Mouse (Mus musculus) regulatory T cell (primary cell): ENCODE results near the gene Cav3.

Experiments used
- in situ Hi-C: fragments of 300-600 bp; cut with MboI, MseI; formaldehyde crosslinking; loops from one replicate; pipeline ENCODE4 v1.15.1; 2025; ENCODE audit warnings: high pct_unique_total_duplicates

The Cav3 gene

DNA sequence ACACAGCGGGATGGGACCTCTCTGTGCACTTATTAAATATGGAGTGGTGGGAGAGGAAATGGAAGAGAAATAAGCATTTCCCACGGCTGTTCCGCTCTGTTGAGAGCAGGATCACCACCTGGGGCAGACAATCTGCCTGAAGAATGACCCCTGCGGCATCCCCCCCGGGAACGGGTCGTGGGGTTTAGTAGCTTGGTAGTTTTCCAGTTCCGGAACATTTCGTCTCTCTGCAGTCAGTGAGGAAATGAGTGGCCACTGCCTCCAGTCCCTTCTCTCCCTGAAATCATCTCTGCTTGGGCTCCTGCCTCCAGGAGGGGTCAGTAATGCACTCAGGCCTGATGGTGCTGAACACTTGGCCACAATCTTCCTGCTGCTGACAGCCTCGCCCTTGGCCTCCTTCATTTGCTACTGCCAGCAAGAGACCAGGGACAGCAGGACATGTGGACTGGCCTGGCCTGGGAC lies 35.3 kb downstream of the Cav3 start:
- in situ Hi-C loops: loop anchor here (5.0 kb wide), 1 partner anchor 87 kb away; no protein-coding TSS in a partner anchor

DNA sequence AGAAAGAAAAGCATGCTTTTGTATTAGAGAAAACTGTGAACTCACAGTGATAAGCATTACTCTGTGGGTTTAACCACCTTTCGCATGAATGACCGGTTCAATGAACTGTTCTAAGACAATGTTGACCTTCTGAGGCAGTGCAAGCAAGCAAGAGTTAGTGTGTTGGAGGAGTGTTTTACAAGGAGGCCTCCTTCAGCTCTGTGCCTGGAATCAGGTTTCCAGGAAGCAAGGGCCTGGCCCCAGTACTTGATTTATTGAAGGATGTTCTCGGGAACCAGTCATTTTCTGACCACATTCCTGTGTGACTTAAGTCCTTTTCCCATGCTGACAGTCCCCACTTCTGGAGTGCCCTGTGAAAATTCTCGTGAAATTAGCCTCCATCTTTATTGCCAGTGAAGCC lies 35.9 kb downstream of the Cav3 start:
- in situ Hi-C loops: no loop called here

DNA sequence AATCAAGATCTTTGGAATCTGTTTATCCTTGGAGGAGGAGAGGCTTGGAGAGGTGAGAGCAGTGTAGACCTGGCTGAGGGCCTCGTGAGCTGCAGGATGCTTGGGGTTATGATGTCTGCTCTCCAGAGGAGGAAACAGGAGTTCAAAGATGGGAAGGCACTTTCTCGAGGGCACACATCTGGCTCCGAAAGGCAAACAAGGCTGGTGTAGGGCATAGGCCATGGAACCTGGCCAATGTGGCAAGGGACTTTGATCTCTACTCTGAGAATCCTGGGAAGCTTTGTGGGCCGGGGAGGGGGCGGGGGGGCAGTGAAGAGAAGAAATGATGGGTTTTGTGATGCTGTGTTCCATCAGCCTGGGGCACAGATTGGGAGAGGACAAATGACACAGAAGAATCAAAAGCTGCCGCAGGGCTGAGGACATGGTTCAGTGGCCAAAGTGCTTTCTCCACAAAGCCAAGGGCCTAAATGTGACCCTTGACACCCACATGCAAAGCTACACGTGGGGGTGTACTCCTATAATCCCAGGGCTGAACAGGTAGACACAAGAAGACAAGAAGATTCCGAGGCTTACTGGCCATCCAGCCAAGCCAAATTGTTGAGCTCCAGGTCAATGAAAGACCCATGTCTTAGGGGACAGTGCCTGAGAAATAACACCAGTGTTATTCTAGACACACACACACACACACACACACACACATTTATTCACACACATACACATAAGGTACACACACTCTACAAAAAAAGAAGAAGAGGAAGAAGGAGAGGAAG lies 37.2 kb downstream of the Cav3 start:
- in situ Hi-C loops: no loop called here

DNA sequence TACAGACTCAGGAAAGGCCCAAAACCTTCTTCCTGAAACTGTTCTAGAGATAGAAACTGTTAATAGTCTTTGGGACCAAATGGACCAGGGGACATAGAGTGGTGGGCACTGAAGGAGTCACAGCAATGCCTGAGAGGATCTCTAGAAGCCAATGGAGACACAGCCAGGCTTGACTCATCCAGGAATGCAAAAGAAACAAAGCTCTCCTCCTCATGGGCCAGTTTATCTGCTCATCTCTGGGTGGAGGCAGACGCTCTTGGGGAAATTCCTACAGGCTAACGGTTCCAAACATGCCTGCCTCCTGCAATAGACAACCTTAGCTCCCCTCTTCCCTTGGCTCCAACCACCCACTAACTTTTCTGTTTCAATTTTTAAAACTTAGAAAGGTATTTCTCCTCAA lies 38.2 kb downstream of the Cav3 start:
- in situ Hi-C loops: no loop called here

DNA sequence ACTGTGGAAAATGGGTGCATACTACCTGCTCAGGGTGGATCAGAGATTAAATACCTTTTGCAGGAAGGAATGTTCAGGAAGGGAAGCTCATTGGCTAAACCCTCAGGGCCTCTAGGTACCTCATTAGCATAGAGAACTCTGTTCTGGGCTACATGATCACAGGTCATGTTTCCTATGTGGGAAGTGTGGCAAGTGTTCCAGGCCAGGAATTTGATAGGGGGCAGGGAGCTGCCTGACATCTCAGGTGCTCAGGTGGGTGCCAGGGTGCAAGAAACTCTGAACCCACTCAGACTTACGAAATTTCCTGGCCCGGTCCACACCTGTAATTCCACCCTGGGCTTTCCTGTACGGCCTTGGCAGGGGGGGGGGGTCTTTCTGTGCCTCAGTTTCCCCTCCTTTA lies 39.4 kb downstream of the Cav3 start:
- in situ Hi-C loops: no loop called here

DNA sequence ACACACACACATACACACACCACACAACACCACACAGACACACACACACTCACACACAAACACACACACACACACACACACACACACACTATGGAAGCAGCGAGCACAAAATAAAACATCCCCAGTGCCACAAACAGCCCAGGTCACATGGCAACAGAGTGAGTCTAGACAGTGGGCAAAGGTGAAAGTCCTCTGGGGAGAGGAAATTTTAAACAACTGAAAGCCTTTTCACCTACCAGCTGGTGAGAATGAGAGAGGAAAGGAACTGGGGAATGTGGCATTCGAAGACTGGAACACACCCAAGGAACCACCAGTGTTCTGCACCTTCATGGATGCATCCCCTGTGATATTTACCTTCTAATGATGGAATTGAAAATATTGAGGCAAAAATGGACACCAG lies 40.2 kb downstream of the Cav3 start:
- in situ Hi-C loops: no loop called here

DNA sequence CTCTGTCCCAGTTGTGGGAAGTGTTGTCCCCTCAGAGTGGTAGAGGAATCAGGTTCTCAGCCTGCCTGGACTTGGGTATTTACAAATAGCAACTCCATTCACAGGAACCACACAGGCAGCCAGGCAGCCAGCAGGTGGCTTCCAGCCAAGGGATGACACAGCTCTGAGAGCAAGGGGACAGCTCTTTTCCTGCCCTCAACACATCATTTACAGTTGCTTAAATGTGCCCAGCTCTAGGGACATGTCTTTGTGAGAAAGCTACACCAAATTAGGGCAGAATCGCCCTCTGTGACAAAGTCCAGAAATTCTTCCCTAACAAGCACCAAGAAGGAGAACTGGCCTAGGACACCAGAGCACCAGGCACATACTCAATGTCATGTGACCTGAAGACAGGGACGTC lies 41.9 kb downstream of the Cav3 start:
- in situ Hi-C loops: no loop called here

DNA sequence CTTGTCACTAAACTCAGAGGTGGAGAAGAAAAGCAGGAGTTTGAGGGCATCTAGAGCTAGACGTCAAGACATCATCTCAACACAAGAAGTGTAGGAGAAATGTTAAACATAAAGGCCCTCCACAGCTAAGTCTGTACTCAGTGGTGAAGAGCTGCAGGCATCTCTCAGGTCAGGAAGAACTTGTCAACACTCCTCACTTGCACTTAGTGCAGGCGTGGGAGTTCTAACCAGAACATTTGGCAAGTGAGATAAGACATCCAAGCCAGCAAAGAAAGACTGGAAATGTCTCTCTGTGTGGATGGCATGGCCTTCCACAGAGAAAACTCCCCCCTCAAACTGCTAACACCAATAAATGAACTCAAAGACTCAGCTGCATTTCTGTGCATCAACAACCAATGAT lies 48.3 kb downstream of the Cav3 start:
- in situ Hi-C loops: no loop called here

DNA sequence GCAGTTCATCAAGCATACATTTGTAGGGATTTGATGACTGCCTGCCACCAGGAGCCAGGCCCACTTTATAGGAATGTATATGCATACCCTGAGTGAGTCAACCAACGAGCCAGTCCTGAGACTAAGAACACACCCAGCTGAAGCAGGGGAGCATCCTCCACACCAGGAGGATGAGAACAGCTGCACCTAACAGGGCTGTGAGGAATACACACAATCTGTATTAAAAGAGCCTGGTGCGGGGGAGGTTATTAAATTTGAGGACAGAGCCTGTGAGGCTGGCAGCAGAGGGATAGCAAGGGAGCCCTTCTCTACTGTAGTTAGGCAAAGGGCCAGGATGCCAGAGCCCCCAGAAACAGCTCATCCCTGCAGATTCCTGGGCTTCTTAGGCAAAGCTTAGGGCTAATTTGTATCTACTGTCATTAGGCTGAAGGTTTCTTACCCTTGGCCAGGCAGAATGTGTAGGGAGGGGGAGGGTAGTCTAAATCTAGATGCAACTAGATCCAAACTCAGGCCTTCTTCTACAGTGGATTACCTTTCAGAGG lies 50.4 kb downstream of the Cav3 start:
- in situ Hi-C loops: no loop called here

DNA sequence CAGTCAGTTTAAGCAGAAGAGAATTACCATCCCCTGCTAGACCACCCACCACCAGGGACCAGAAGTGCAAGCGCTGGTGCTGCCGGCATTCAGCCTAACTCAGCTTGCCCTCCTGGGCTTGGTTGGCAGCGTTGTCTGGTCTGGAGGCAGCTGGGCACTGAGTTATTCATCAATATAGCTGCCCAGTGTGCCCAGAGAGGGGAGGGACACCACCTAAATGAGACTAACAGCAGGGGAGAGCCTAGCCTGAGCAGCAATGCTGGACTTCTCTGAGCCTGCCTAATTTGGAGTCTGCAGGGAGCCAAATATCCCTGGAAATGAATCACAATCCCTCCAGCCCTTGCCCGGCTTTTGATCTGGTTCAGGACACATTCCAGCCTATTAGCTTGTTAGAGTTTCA lies 51.0 kb downstream of the Cav3 start:
- in situ Hi-C loops: no loop called here

DNA sequence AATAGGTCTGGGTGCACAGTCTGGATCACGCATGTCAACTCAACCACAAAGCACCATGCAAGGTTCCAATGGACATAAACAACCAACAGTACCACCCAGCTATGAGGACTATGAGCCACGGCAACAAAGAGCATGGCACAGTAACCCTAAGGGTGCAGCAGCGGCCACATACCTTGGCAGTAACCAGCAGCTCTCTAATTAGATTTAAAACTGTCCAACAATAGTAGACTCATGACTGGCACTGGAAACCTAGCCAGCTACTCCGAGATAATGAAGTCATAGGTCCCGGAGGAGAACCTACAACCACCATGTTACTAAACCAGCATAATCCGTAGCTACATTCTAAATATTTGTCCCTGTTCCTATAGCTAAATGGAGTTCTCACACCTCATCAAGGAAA lies 55.3 kb downstream of the Cav3 start:
- in situ Hi-C loops: no loop called here

DNA sequence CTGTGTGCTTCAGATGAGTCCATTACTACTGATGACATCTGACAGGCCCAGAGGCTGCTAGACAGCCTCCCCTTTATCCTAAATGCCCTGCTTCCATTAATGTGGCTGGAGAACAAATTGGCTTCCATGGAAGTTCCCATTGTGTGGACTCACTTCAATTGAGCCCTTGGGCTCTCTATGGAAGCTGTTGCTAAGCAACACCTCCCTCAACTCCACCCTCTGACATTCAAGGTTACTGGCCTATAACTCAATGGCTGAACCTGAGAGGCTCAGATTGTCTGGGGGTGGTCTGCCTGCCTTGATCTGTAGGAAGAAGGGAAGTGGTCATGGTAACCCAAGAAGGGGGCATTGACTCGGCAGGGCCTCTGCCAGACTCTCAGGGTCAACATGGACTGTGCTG lies 57.2 kb downstream of the Cav3 start:
- in situ Hi-C loops: no loop called here

DNA sequence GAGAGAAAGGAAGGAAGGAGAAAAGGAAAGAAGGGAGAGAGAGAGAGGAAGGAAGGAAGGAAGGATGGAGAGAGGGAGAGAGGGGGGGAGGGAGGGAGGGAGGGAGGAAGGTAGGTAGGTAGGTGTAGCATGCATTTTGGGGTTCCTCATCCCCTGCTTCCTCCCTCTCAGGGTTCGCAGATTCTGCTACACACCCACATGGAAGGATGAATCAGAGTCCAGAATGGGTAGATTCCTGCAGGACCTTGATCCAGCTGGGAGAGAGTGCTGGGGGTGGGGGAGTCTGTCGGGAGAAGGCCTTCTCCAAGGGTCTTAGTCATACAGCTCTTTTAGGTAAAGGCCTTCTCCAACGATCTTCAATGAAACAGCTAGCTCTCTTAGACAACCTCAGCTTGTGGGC lies 58.3 kb downstream of the Cav3 start:
- in situ Hi-C loops: no loop called here

DNA sequence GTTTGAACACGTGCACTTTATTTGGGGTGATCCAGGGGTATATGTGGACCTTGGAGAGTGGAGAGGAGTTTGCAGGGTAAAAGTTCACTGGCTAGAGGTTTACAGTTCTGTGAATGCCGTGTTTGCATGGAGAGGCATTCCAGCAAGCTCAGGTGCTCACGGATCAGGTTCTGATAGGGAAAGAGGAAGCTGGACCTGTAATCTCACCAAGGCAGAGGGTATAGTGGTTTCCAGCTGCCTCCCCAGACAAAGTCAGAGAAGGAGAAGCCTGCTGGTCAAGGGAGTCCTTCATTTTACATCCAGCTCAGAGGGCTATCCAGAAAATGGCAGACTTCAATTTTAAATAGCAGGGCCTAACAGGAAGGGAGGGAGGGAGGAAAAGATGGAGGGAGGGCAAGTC lies 58.7 kb downstream of the Cav3 start:
- in situ Hi-C loops: no loop called here
